Mouse (Mus musculus) kidney, adult 18-20 months (tissue): ENCODE results near the gene Traf4.
"Not testable (repeated sequence)": the region's sequence is repeated elsewhere in the genome, so short reads cannot be mapped to it uniquely, and the experiment has no call there.

Experiments used
- DNase-seq: peaks from one replicate; pipeline ENCODE4 v3.0.0; 2021

Traf4 gene

DNA sequence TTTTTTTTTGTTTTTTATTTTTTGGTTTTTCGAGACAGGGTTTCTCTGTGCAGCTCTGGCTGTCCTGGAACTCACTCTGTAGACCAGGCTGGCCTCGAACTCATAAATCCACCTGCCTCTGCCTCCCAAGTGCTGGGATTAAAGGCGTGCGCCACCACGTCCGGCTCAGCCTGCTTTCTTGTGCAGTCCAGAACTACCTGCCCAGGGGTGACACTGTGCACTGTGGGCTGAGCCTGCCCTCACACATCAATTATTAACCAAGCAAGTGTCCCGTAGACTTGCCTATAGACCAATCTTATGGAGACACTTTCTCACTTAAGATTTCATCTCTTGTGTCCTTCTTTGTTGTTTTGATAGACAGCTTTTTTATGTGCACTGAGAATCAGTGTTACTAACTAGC lies 30.1 kb downstream of the Traf4 start:
- DNase-seq: not testable (repeated sequence)

DNA sequence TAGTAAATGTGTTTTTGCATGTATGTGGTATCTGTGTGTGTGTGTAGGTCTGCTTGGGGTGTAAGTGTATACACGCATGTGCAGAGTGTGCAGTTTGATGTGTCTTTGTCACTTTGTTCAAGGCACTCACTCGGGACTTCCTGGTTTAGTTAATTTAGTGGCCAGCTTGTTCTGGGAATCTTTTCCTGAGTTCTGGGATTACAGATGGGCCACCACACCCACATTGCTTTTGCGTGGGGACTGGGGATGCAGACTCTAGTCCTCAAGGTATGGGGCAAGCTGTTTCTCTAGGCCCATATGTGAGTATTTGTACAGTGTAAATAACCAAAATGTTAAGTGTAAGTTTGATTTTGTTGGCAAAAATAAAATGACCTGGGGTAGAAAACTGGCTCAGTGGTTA lies 31.0 kb downstream of the Traf4 start:
- DNase-seq: no peak

DNA sequence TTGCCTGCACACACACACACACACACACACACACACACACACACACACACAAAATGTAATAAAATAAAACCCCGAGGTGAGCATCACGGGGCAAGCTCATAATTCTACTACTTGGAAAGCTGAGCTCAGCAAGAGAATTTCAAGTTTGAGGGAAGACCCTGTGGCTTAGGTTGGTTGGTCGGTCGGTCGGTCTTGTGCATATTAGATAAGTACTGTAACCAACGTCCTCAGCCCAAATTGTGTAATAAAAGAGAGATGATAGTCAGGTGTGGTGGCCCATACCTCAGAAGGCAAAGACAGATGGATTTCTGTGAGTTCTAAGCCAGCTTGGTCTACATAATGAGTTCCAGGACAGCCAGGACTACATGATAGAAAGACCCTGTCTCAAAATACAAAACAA lies 31.5 kb downstream of the Traf4 start:
- DNase-seq: no peak

DNA sequence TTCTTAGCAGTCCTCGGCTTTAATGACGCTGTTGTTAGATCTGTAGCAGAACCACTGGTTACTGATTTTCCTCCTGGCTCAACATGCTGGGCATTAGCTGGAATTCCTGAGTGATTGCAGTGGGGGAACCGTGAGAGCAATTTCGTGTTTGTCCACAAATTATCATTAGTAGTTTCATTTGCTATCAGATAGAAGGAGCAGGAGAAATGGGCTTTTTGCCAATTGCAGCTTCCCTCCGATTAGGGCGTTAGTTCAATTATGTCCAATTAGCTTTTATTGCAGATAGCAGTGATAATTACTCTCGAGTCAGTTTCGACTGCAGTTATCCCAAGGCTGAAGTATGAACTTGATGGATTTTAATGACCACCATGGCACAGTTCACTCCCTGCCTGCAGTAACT lies 35.9 kb downstream of the Traf4 start:
- no peak for DNase-seq

DNA sequence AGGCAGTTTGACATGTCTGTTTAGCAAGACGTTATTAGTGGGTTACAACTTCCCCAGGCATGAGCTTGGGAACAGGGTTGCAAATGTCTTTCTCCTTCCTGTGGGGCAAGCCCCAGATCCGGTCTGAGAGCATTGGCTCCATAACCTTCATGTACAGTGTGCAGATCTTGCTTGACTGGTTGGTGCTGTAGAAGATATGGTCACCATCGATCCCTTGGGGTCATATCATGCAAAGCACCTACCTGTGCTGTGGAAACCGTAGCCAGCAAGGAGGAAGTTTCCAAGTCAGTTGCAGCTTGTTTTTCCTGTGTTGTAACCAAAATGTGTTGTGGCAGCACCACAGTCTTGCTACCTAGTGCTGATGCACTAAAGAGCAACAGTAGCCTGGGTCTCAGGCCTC lies 38.6 kb downstream of the Traf4 start:
- DNase-seq: no peak

DNA sequence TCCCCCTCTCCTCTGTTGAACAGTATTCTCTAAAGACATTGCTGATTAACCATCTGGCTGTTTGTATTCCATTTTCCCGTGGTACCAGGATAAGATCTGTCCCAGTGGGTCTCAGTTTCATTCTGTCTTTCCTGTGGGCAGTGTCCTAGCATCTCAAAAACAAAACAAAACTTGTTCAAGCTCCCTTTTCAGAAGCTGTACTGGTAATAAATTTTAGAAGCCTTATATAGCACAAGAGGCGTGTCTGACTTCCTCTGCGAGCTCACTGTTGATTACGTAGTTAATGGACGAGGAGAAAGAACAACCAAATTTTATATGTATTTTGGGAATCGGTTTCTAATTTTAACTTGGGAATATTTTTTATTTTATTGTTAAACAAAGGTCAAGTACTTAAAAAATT lies 39.7 kb downstream of the Traf4 start:
- DNase-seq: no peak

DNA sequence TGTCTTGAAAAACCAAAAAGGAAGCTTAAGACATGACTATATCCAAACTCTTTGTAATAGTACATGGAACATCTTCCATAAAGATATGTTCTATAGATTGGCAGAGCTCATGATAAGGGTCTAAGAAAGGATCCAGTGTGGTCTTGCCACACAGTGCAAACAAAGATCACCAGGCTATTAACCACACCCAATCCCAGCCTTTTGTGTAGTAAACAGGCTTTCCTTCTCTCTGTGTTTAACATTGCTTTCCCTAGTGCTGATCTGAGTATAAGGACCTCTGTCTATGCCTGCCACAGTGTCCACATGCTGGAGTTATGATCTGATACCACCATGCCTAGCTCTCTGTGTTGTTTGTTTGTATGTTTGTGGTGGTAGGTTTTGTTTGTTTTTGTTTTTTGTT lies 41.6 kb downstream of the Traf4 start:
- no peak for DNase-seq

DNA sequence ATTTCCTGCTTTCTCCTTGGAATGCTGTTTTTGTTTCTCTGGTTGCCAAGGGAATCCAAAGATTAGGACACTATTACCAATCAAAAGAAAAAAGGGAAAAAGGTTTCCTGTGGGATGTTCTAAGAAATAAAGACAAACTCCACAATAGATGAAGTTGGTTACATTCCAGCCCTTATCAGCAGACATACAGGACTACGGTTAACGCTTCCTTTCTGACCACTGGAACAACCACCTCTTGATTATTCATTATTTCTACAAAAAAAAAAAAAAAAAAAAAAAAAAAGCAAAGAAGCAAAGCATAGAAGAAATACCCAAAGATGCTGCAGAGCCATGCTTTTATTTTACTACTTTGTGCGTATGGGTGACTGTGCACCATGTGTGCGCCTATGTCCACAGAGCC lies 42.6 kb downstream of the Traf4 start:
- no peak for DNase-seq

DNA sequence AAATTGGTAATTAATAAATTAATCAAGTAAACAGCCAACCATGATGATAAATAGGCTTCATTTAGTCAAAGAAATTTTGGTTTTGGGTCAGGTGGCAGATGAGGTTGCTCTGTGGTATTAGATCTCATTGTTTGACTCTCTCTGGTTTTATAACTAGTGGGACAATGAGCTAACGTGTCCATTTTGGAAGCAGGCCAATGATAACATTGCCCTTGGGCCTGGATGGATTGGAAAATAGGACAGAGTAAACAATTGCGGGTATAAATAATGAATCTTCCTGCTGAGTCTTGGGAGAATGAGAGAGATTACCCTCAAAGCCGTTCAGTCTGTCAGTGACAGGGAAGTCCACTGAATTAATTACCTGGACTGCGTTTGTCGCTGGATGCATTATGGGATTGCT lies 44.2 kb downstream of the Traf4 start:
- DNase-seq: no peak

DNA sequence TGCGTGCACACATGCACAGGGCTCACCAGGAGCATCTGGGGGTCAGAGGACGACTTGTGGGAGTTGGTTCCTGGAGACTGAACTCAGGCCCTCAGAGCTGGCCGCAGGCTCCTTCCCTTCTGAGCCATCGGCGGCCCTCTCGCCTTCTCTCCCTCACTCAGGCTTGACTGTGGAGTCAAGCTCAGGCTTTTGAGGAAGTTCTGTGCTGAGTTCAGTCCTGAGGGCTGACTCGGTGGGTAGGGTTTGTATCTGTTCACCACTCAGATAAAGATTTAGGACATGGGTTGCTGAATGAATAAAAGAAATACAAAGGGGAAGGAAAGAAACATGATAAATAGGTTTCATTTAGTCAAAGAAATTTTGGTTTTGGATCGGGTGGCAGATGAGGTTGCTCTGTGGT lies 45.5 kb downstream of the Traf4 start:
- no peak for DNase-seq

DNA sequence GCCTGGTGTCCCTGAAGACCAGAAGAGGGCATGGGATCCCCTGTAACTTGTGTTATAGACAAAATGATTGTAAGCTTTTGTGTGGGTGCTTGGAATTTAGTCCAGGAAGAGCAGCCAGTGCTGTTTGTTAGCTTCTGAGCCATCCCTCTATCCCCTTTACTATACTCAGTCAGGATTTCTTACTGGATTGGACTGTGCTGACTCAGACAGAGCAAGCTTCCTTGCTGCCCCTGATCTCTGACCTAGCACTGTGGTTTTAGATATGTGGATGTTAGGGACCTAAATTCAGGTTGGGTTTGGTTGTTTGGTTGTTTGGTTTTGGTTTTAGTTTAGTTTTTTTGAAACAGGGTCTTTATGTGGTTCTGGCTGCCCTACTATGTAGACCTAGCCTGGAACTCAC lies 46.9 kb downstream of the Traf4 start:
- no peak for DNase-seq

DNA sequence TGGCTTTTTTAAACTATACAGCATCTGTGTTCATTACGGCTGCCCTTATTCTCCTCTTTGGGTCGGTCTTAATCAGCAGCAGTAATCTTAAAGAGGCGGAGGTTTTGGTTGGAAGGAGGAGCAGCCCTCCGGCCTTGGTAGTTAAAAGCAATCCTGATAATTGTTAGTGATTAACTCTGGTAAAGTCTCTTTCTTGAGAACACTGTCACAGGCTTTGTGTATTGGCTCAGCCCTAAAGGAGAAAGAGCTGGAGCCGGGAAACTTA lies 49.3 kb downstream of the Traf4 start:
- DNase-seq: no peak

DNA sequence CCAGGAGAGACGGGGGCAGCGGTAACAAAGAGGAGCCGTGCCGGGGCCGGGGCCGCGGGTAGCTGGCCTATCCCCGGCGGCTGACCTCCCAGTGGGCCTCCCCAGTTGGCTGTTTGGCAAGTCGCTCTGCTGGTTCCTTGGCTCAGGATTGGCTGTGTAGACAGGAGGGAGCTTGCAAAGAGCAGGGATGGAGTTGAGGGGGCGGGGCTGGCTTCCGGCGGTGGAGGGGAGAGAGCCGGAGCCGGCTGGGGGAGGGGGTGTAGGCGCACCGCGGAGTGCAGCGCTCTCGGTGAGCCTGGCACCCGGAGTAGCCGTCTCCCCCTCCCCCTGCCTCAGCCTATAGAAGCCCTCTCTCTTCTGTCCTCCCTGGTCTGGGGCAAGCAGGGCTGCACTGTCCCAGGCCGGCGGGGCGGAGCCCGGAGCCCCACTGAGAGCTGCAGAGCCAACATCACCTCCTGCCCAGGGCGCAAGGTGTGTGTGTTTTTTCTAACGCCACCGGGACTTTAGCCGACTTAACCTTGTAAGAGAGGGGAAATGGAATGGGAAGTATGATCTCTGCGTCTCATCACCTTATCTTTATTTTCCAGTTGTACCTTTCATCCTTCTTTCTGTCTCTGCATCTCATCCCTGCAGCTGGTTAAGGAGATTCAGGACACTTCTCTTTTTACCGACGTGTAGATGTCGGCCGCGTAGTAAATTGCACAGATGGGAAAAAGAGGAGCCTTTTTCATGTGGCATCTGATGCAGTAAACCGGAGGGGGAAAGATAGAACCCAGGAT lies 49.8 kb downstream of the Traf4 start:
- peak; percentile 92 for DNase-seq

DNA sequence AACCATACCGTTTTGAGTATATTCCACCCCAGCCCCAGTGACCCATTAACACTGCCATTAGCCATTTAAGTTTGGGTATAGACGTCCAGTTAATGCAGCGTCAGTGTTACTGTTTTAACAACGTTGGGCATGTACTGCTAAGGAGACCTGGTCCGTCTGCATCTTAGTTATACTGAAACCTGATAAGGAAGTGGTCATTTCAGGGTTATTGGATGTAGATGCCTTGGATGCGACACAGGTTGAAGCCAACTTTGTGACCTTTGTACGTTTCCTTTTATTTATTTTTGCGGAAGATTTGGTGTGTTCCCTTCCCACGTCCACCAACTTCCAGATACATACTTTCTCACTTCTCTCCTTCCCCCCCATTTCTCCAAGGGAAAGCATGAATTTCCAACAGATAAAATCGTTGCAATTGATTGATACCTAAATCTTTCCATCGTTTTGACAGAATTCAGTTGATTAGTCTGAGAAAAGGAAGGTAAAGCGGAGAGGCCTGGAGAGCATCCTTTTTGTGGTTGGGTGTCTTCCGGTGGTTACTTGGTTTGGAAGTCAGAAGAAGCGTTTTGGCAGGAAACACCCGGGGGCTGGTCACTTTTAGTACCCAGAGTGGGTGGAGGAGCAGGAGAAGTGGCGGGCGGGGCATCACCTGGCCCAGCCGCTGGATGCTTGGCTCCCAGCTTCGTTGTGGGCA lies 50.6 kb downstream of the Traf4 start:
- no peak for DNase-seq

DNA sequence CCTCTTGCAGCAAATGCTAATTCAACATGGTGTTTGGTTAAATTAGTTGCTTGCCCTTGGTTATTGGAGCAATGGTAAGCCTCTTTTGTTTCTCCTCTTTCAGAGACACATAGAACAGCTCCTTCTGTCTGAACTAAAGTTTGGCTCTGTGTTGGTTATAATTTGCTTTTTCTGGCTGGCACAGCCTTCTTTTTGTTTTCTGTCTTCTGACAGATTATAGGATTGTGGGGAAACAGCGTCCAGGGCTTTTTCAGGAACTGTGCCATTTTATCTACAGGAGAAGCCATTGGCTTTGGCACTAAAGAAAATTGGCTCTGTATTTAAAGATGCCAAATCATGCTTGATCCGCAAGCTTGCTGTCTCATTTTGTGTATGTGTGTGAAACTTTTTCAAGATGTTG lies 51.8 kb downstream of the Traf4 start:
- no peak for DNase-seq
